Mouse (Mus musculus): Measurements from ENCODE around the gene Acad11. TPM values are rescaled to one million over a fixed set of nuclear protein-coding genes. Genes with fewer than 3 reads are reported as not detected.
A peak's percentile ranks its signal among the peaks of the same experiment; 100 is the strongest.

Acad11 gene
- polyA plus RNA-seq, 1 experiment: 40.5 TPM

GRCm38 (mm10) chr9:104043676-104044075 is 19.5 kb upstream of the Acad11 start:
- TF ChIP-seq POLR2A (IDR thresholded peaks at IDR 0.05; ENCODE audit: insufficient read depth, low read length) (no peak), EP300 (IDR thresholded peaks at IDR 0.05; ENCODE audit: insufficient read depth, low read depth, low read length) (no peak), CTCF (IDR thresholded peaks at IDR 0.05; ENCODE audit: low read depth, low read length) (no peak)
- Histone ChIP-seq H3K9ac (ENCODE audit: low read depth, poor library complexity, severe bottlenecking) (no peak overlapping the region), H3K4me3 (ENCODE audit: low read depth, low read length) (no peak overlapping the region), H3K27me3 (ENCODE audit: control insufficient read depth, insufficient read depth, low read length, poor library complexity, severe bottlenecking) (no peaks in the 10 kb centered on the region), H3K36me3 (ENCODE audit: control insufficient read depth, insufficient read depth, low read length, poor library complexity, severe bottlenecking) (no peaks in the 10 kb centered on the region; the same call in 1 of the 2 replicates), H3K4me1 (ENCODE audit: control insufficient read depth, insufficient read depth, low read length) (no peaks in the 10 kb centered on the region), H3K9me3 (replicated peaks; ENCODE audit: control insufficient read depth, insufficient read depth, low read length, poor library complexity, severe bottlenecking) (no peaks in the 10 kb centered on the region), H3K27ac (ENCODE audit: insufficient read depth, low read length) (no peak overlapping the region)

DNA sequence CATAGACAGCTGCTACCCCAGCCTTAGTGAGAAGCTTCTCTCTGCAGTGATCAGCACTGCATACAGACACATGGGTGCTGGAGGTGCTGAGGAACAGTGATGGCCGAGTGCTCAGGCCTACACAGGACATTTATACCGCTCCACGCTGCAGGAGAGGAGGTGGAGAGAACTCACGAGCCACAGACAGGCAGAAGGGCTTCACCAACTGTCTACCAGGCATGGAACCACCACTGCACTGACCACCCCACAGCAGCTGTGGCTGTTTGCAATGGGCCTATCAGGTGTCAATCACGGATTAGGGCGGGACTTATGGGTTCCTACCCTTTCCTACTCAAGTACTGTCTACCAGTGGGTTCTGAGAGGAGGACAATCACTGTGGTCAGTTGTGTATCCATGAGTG is 12.1 kb upstream of the Acad11 start:
- Histone ChIP-seq H3K36me3 (ENCODE audit: control insufficient read depth, insufficient read depth, low read length, poor library complexity, severe bottlenecking) (peaks cover 28% of the 10 kb centered on the region), H3K9me3 (replicated peaks; ENCODE audit: control insufficient read depth, insufficient read depth, low read length, poor library complexity, severe bottlenecking) (peaks cover 6% of the 10 kb centered on the region; the same call in 1 of the 2 replicates), H3K4me3 (ENCODE audit: low read depth, low read length) (no peak overlapping the region), H3K9ac (ENCODE audit: low read depth, poor library complexity, severe bottlenecking) (no peak overlapping the region), H3K27me3 (ENCODE audit: control insufficient read depth, insufficient read depth, low read length, poor library complexity, severe bottlenecking) (no peaks in the 10 kb centered on the region), H3K4me1 (ENCODE audit: control insufficient read depth, insufficient read depth, low read length) (no peaks in the 10 kb centered on the region), H3K27ac (ENCODE audit: insufficient read depth, low read length) (no peak overlapping the region)
- TF ChIP-seq EP300 (IDR thresholded peaks at IDR 0.05; ENCODE audit: insufficient read depth, low read depth, low read length) (no peak), POLR2A (IDR thresholded peaks at IDR 0.05; ENCODE audit: insufficient read depth, low read length) (no peak), CTCF (IDR thresholded peaks at IDR 0.05; ENCODE audit: low read depth, low read length) (no peak)

DNA sequence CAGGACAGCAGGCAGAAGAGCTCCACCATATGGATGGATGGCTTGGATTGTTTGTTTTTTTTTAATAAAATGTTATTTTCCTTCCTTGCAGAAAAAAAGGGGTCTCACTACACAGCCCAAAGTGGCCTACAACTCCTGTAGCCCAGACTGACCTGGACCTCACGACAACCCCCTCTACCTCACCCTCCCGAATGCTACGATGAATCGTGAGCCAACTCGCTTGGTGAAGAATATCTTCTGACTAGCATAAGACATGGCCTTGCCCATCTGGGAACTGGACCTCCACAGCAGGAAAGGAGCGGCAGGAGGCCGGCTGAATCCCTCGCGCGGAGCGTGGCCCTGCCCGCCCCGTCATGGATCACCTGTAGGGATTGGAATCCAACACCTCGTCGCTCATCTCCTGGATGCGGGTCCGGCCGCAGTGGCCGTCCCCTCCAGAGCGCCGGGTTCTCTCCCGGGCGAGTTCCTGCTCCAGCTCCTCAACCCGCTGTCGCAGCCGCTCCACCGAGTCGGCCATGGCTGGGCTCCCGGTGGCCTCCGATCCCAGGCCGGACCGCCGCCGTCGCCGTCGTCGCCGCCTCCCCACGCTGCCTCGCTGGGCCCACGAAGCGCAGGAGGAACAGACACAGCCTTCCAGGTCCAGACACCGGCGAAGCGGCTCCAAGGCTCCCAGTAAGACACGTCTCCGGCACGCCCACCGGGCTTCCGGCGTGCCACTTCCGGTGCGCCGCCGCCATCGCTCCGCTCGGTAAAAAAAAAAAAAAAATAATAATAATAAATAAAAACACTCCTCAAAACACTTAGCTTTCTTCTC is 540 bp upstream of the Acad11 start, which contains the start of gene Uba5:
Gene Uba5 (minus strand): TSS at position 705 of the 814 bp plus-strand sequence.
- H3K9ac ChIP-seq (ENCODE audit: low read depth, poor library complexity, severe bottlenecking): peak within 1 kb of the TSS; percentile 85
- peak within 1 kb of the TSS; percentile 100 for H3K4me3 ChIP-seq (ENCODE audit: low read depth, low read length)
- TF ChIP-seq POLR2A (IDR thresholded peaks at IDR 0.05; ENCODE audit: insufficient read depth, low read length) (no peak), EP300 (IDR thresholded peaks at IDR 0.05; ENCODE audit: insufficient read depth, low read depth, low read length) (no peak), CTCF (IDR thresholded peaks at IDR 0.05; ENCODE audit: low read depth, low read length) (no peak)
- peak within 1 kb of the TSS; percentile 24; the same call in 1 of the 2 replicates for H3K27ac ChIP-seq (ENCODE audit: insufficient read depth, low read length)
- H3K36me3 ChIP-seq (ENCODE audit: control insufficient read depth, insufficient read depth, low read length, poor library complexity, severe bottlenecking): peaks cover 4% of the 10 kb centered on the region
- H3K4me1 ChIP-seq (ENCODE audit: control insufficient read depth, insufficient read depth, low read length): no peaks in the 10 kb centered on the region
- no peaks in the 10 kb centered on the region for H3K27me3 ChIP-seq (ENCODE audit: control insufficient read depth, insufficient read depth, low read length, poor library complexity, severe bottlenecking)
- no peaks in the 10 kb centered on the region for H3K9me3 ChIP-seq (replicated peaks; ENCODE audit: control insufficient read depth, insufficient read depth, low read length, poor library complexity, severe bottlenecking)

DNA sequence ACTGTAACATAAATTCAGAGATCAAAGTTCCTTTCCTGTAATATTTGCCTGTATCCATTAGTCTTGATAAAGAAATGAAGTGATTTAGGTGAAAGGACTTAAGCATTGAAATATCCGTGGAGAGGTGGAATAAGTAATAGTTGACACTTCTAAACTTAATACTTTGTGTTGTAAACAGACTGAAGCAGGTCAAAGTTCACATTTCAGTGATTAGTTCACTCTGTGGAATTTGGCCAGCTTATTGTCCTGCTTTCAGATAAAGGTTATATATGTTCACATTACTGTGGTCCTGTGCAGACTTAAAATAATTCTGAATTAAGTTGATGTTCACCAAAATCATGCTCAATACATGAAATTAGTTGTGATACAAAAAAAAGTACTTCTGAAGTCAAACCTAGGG is 1.4 kb downstream of the Acad11 start:
- TF ChIP-seq CTCF (IDR thresholded peaks at IDR 0.05; ENCODE audit: low read depth, low read length): no peak
- no peak for TF ChIP-seq POLR2A (IDR thresholded peaks at IDR 0.05; ENCODE audit: insufficient read depth, low read length)
- TF ChIP-seq EP300 (IDR thresholded peaks at IDR 0.05; ENCODE audit: insufficient read depth, low read depth, low read length): no peak
- no peak overlapping the region for H3K9ac ChIP-seq (ENCODE audit: low read depth, poor library complexity, severe bottlenecking)
- H3K27me3 ChIP-seq (ENCODE audit: control insufficient read depth, insufficient read depth, low read length, poor library complexity, severe bottlenecking): no peaks in the 10 kb centered on the region

GRCm38 (mm10) chr9:104070241-104070640 is 7.1 kb downstream of the Acad11 start:
- TF ChIP-seq CTCF (IDR thresholded peaks at IDR 0.05; ENCODE audit: low read depth, low read length) (no peak), EP300 (IDR thresholded peaks at IDR 0.05; ENCODE audit: insufficient read depth, low read depth, low read length) (no peak), POLR2A (IDR thresholded peaks at IDR 0.05; ENCODE audit: insufficient read depth, low read length) (no peak)
- H3K4me1 ChIP-seq (ENCODE audit: control insufficient read depth, insufficient read depth, low read length): no peaks in the 10 kb centered on the region
- no peaks in the 10 kb centered on the region for H3K9me3 ChIP-seq (replicated peaks; ENCODE audit: control insufficient read depth, insufficient read depth, low read length, poor library complexity, severe bottlenecking)
- H3K36me3 ChIP-seq (ENCODE audit: control insufficient read depth, insufficient read depth, low read length, poor library complexity, severe bottlenecking): no peaks in the 10 kb centered on the region
- H3K9ac ChIP-seq (ENCODE audit: low read depth, poor library complexity, severe bottlenecking): no peak overlapping the region
- H3K27me3 ChIP-seq (ENCODE audit: control insufficient read depth, insufficient read depth, low read length, poor library complexity, severe bottlenecking): no peaks in the 10 kb centered on the region
- H3K4me3 ChIP-seq (ENCODE audit: low read depth, low read length): no peak overlapping the region
- H3K27ac ChIP-seq (ENCODE audit: insufficient read depth, low read length): no peak overlapping the region

More for the DNA sequence above, 1.4 kb downstream of the Acad11 start:
- H3K27ac ChIP-seq (ENCODE audit: insufficient read depth, low read length): no peak overlapping the region
- no peak overlapping the region for H3K4me3 ChIP-seq (ENCODE audit: low read depth, low read length)
- H3K9me3 ChIP-seq (replicated peaks; ENCODE audit: control insufficient read depth, insufficient read depth, low read length, poor library complexity, severe bottlenecking): no peaks in the 10 kb centered on the region
- peaks cover 2% of the 10 kb centered on the region for H3K36me3 ChIP-seq (ENCODE audit: control insufficient read depth, insufficient read depth, low read length, poor library complexity, severe bottlenecking)
- H3K4me1 ChIP-seq (ENCODE audit: control insufficient read depth, insufficient read depth, low read length): no peaks in the 10 kb centered on the region

Data from ES-Bruce4 (cell line).